Mouse (Mus musculus): ENCODE data around the gene Kcng1.

Kcng1 gene

DNA sequence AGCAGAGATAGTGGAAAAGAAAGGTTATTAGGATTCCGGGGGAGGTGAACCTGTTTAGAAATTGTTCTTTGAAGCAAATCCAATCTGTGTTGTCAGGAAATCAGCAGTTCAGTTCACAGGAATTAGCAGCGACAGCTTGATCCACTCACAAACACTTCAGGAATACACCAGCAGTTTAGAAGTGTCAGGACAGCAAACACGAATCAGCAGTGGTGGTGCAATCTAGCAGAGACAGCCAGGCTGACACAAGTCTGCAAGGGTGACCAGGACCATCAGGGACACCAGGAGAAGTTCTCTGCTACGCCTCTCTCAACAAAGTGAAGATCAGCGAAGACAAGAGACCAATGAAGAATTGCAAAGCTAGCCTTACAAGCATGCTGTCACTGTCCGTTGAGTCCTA is 3.6 kb upstream of the Kcng1 start:
- TF ChIP-seq GATA4 (IDR thresholded peaks at IDR 0.05; ENCODE audit: insufficient replicate concordance, low read length) = no peak

DNA sequence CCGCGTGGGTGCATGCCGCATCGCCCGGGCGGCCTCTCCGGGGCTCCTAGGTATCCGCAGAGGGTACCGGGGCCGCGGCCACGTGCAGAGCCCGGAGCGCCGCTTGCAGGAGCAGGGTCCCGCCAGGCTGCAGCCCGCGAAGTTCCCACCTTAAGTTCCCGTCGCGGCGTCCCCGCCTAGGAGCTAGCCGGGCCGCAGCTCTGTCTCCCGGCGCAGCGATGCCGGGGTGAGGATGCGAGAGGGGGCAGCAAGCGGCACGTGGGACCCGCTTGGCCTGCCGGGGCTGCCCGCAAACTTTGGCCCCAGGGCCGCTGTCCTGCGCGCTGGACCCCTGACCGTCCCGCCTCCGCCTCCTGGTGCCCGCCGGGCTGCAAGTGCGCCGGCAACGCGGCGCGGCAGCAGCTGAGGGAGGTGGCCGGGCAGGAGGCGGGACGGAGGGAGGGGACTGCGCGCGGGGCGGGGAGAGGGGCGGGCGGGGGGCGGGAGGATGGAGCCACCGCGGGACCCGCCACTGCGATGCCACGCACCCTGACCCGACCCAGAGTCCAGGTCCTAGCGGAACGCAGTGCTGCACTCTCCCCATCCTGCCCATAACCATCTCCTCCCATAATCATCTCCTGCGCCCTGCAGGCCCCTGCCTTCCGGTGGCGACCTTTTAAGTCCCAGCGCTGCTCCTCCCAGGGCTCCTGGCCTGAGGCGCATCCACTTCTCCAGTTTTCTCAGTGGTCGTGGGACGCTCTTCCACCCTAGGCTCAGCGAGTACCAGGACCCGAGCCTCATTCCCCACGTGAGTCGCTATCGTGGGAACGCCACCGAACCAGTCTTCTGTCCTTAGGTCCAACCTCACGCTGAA is 581 bp downstream of the Kcng1 start:
- TF ChIP-seq GATA4 (IDR thresholded peaks at IDR 0.05; ENCODE audit: insufficient replicate concordance, low read length) = no peak

DNA sequence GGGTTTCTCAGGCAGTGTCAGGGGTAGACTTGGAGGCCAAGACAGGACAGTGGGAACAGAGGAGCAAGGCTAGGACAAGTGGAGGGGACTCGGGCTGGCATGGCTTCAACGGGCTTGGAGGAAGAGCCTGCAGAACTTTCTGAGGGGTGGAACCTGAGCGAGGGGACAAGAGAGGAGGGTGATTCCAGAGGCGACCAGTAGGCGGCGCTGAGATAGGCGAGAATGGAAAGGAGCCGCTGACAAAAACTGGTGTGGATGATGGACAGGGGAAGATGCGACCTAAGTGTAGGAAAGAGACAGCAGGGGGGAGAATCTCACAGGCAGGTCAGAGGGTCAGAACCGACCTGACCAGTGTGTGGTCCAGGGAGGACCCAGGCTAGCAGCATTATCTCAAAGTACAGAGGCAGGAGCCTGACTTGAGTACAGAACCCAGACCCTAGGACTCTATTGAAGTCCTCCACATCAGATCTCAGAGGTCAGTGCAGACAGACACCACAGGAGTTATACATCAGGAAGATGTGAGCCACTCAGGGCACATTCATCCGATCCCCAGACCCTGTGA is 7.1 kb downstream of the Kcng1 start:
- no peak for TF ChIP-seq GATA4 (IDR thresholded peaks at IDR 0.05; ENCODE audit: insufficient replicate concordance, low read length)

DNA sequence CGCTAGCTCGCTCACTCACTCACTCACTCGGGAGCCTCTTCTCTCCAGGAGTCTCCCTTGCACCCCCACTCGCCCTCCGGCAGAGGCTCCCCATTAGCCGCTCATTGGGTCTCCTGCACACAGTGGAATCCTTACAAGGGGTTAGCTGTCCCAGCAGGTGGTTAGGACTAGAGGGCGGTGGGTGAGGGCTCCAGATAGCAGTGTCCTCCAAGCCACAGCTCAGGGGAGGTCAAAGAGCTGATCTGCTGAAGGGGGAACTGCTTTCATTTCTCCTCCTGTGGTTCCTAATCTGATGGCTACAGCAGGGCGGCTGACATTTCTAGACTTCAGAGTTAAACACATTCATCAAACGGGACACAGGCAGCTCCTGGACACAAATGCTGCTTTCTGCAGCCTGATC is 8.1 kb downstream of the Kcng1 start:
- no peak for TF ChIP-seq GATA4 (IDR thresholded peaks at IDR 0.05; ENCODE audit: insufficient replicate concordance, low read length)

- no peak for TF ChIP-seq GATA4 (IDR thresholded peaks at IDR 0.05; ENCODE audit: insufficient replicate concordance, low read length)
Measured at GRCm38 (mm10) chr2:168268033-168268432, 13.5 kb downstream of the Kcng1 start.

- no peak for TF ChIP-seq GATA4 (IDR thresholded peaks at IDR 0.05; ENCODE audit: insufficient replicate concordance, low read length)
Measured at GRCm38 (mm10) chr2:168260900-168261299, 20.6 kb downstream of the Kcng1 start.

- TF ChIP-seq GATA4 (IDR thresholded peaks at IDR 0.05; ENCODE audit: insufficient replicate concordance, low read length) = no peak
Measured at GRCm38 (mm10) chr2:168260124-168260523, 21.4 kb downstream of the Kcng1 start.

DNA sequence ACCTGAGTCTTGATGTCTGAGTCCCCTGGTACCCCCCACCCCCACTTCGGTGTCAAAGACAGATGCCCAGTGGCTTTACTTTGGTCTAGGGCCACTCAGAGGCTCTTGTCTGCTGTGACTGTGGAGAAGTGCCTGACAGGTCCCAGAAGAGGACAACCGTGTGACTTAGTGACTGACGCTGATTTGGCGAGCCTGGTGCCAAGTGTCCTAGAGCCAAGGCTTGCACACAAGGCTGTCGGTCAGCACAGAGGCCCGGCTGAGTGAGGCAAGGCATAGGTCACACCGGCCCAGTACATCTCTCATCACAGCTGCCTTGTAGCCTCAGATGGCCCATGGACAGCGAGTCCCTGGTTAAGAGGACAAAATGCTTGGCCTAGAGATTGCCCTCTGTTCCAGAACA is 22.5 kb downstream of the Kcng1 start:
- no peak for TF ChIP-seq GATA4 (IDR thresholded peaks at IDR 0.05; ENCODE audit: insufficient replicate concordance, low read length)

DNA sequence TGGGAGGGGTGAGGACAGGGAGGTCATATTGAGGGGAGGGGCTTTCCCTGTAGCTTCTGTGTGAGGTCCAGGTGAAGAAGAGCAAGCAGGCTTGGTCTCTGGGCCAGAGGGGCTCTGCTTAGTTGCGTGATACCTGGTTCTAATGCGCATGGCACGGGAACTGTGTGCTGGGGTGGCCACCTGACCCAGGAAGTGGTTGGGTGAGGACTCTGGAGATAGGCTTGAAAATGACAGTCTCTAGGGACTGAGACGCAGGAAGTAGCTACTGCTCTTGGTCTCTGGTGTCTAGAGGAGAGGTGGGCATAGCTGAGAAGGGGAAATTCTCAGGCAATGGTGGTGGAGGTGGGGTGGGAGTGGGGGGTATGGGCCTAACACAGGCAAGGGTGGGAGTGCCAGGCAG is 24.3 kb downstream of the Kcng1 start:
- no peak for TF ChIP-seq GATA4 (IDR thresholded peaks at IDR 0.05; ENCODE audit: insufficient replicate concordance, low read length)

- TF ChIP-seq GATA4 (IDR thresholded peaks at IDR 0.05; ENCODE audit: insufficient replicate concordance, low read length) = no peak
Measured at GRCm38 (mm10) chr2:168256506-168256905, 25.0 kb downstream of the Kcng1 start.

DNA sequence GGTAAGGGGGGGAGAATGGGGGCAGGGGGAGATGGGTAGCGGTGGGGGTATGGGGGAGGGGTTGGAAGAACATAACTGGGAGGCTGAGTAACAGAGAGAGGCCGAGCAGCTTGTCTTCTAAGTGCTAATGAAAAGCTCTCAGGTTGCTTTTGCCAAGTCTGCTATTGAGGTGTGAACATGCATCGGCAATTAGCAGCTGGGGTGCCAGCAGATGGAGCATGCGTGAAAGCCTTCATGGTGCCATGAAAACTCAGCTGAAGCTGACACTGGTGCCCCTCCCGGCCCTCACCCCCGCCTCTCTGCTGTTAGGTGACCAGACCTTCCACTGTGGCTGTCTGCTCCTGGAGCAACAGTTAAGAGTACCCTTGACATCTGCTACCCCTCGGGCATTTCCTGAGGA is 27.7 kb downstream of the Kcng1 start:
- no peak for TF ChIP-seq GATA4 (IDR thresholded peaks at IDR 0.05; ENCODE audit: insufficient replicate concordance, low read length)

DNA sequence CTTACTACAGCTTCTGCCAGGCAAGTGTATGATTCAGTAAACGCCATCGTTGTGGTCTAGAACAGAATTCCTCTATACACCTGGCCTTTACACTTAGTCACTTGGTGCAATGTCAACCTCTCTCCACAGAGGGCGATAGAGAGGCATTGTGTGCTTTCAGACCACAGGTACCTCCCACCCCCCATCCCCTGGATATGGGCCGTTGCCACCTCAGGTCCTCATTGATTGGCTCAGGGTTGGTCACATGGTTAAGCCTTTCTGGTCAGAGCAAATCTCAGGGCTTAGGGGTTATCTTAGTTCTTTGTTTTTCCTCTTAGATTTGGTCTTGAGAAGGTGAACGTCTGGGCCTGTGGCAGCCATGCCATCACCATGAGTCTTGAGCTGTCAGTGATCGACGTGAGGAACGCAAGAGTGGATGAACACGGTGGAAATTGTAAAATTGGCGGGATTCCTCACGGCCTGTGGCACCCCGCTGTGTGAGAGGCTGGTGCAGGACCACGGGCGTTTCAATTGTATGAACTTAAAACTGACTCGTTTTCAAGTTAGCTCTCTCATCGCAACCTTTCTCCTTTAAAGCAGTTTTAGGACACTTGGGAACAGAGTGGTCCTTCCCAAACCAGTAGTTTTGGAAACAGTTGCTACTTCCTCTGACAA is 28.8 kb downstream of the Kcng1 start:
- TF ChIP-seq GATA4 (IDR thresholded peaks at IDR 0.05; ENCODE audit: insufficient replicate concordance, low read length) = no peak

- TF ChIP-seq GATA4 (IDR thresholded peaks at IDR 0.05; ENCODE audit: insufficient replicate concordance, low read length) = no peak
Measured at GRCm38 (mm10) chr2:168250270-168250669, 31.3 kb downstream of the Kcng1 start.

DNA sequence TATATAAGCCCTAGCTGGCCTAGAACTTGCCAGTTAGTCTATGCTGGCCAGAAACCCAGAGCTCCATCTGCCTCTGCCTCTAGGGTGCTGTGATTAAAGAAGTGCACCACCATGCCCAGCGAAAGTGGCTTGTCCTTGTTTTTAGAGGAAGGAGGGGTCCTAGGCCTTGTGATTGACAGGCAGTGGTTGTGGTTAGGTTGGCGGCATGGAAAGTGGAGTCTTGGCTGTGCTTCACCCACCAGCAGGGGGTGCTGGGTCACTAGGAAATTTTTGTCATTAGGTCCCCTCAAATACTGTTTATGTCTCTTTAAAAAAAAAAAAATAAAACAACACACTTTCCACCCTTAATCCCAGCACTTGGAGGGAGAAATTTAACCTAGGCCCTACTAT is 32.7 kb downstream of the Kcng1 start:
- no peak for TF ChIP-seq GATA4 (IDR thresholded peaks at IDR 0.05; ENCODE audit: insufficient replicate concordance, low read length)

DNA sequence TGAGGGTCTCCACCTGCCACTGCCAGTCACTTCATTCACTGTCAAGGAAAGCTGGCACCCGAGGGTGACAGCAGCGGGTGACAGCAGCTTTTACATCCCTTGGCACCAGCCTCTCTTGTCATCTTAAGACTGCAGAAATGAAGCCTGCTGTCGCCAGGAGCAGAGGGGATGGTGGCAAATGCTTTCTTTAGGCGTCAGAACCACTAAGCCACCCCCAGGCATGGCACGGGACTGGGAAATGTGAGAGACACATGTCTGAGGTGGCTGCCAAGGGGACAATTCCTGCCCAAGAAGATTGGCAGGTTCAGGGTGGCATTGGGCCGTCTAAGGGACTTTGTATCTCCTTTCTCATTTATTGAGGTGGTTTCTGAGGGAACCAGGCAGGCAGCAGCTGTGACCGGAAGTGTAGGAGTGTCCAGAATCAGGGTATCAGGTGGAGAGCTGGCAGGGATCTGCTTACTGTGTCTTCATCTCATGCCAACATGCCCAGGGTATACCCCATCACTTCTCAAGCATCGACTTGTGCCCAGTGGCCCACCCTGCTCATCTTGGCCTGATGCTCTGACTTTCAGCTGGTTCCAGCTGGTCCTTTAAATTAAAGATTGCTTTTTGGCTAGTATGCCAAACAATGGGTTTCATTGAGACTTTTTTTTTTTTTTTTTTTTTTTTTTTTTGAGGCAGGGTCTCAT is 33.2 kb downstream of the Kcng1 start:
- TF ChIP-seq GATA4 (IDR thresholded peaks at IDR 0.05; ENCODE audit: insufficient replicate concordance, low read length) = no peak

- TF ChIP-seq GATA4 (IDR thresholded peaks at IDR 0.05; ENCODE audit: insufficient replicate concordance, low read length) = no peak
Measured at GRCm38 (mm10) chr2:168245571-168245970, 36.0 kb downstream of the Kcng1 start.

Measured in liver, adult (tissue).